Mouse (Mus musculus): ENCODE data around the gene Mdfi.

Mdfi gene

DNA sequence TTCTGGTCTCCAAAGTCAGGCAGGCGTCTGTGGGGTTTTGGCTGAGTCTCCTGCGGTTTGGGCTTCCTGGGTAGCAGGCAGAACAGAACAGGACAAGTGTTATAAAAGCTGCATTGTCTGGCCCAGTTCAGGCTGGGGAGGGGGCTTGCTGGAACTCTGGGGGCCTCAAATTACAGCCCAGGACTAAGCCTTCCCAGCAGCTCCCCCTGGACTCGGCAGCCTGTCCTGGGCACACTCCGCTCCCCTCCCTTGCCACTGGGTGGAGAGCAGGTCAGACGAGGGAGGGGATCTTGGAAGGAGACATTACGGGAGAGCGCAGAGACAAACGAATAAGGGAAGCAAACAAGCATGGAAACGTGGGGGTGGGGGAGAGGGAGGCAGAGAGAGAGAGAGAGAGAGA, 3.3 kb downstream of the Mdfi start:
- POLR2A ChIA-PET: interaction anchor here in 1 of 4 experiments (1.0 to 1.2 kb wide), 2 partner anchors 12 to 85 kb away, joined by 3 to 4 read pairs; no protein-coding TSS in a partner anchor
- CTCF ChIA-PET: no interaction called here

DNA sequence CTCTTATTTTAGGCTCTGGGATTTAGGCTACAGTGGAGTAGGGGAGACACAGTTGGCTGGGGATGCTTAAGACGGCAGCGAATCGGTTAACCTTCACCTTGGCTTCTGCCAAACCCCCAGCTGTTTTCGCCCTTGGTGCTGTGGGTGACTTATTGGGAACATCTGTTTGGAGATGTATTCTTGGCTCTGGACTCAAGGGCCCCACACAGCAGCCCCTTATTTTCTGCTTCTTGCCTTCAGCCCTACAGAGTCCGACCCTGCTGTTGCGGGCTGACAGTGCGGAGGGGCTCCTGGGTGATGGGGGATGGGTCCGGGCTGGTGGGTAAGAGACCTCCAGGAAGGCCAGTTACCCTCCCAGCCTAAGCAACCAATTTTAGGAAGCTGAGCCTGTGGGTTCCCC, 13.2 kb downstream of the Mdfi start:
- POLR2A ChIA-PET: interaction anchor here in 1 of 4 experiments (1.0 kb wide), 1 partner anchor 11 kb away, joined by 4 read pairs; no protein-coding TSS in a partner anchor
- CTCF ChIA-PET: no interaction called here

GRCm38 (mm10) chr17:47818038-47818725, 16.3 kb downstream of the Mdfi start:
- CTCF ChIA-PET: interaction anchor here in 3 of 4 experiments (0.6 to 1.5 kb wide), 10 partner anchors 8 to 283 kb away, joined by 3 to 4 read pairs (median 3); no protein-coding TSS in a partner anchor
- POLR2A ChIA-PET: interaction anchor here in 3 of 4 experiments (0.6 to 1.1 kb wide), 12 partner anchors 9 to 1003 kb away, joined by 3 to 5 read pairs (median 3); partner anchors contain the start of gene Mdfi (in 1 of the 3)

- ChIA-PET POLR2A (interaction anchor here in 3 of 4 experiments (0.5 to 2.8 kb wide), 27 partner anchors 9 to 1043 kb away, joined by 3 to 13 read pairs (median 4); partner anchors contain the start of genes 2310039H08Rik (in 1 of the 3) and Mdfi (in 1 of the 3)), CTCF (interaction anchor here (0.5 to 3.2 kb wide), 26 partner anchors 9 to 1215 kb away, joined by 3 to 17 read pairs (median 4); partner anchors contain the start of gene Mdfi (in 1 of the 4))
Measured at GRCm38 (mm10) chr17:47815446-47815845, 19.0 kb downstream of the Mdfi start.

GRCm38 (mm10) chr17:47814496-47814895, 20.0 kb downstream of the Mdfi start:
- POLR2A ChIA-PET: interaction anchor here in 3 of 4 experiments (0.7 to 2.8 kb wide), 10 partner anchors 20 to 131 kb away, joined by 3 to 9 read pairs (median 4); no protein-coding TSS in a partner anchor
- CTCF ChIA-PET: interaction anchor here in 3 of 4 experiments (0.7 to 4.1 kb wide), 9 partner anchors 9 to 286 kb away, joined by 3 to 17 read pairs (median 3); no protein-coding TSS in a partner anchor

- ChIA-PET POLR2A (interaction anchor here in 3 of 4 experiments (0.8 to 2.8 kb wide), 3 partner anchors 38 to 73 kb away, joined by 3 to 6 read pairs (median 3); no protein-coding TSS in a partner anchor), CTCF (interaction anchor here in 3 of 4 experiments (0.8 to 4.1 kb wide), 6 partner anchors 8 to 185 kb away, joined by 3 to 17 read pairs (median 4); no protein-coding TSS in a partner anchor)
Measured at GRCm38 (mm10) chr17:47813616-47814015, 20.9 kb downstream of the Mdfi start.

DNA sequence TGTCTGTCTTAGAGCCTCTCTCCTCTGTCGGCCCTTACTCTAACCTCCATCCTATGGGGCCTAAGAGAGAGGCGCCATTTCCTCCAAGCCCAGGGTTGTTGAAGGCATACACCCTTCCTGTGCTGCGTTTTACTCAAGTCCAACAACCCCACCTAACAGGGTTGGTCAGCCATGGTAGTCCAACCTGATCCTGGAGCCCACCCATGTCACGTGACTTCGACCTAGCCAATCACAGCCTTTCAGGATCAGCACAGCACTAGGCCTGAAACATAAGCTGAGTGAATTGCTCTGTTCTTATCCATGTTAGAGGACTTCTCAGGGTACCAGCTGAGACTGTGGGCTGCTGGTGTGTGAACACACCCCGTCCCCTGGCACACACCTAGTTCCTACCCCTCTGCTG, 22.3 kb downstream of the Mdfi start:
- ChIA-PET CTCF (interaction anchor here (0.6 to 4.1 kb wide), 13 partner anchors 9 to 234 kb away, joined by 3 to 16 read pairs (median 4); no protein-coding TSS in a partner anchor), POLR2A (interaction anchor here in 3 of 4 experiments (0.5 to 2.0 kb wide), 12 partner anchors 11 to 427 kb away, joined by 3 to 5 read pairs (median 3); partner anchors contain the start of gene Guca1b (in 1 of the 3))

GRCm38 (mm10) chr17:47811265-47811800, 23.2 kb downstream of the Mdfi start:
- ChIA-PET POLR2A (interaction anchor here in 2 of 4 experiments (0.9 to 2.0 kb wide), 5 partner anchors 8 to 27 kb away, joined by 3 to 4 read pairs (median 3); no protein-coding TSS in a partner anchor), CTCF (interaction anchor here in 3 of 4 experiments (0.6 to 4.1 kb wide), 6 partner anchors 14 to 922 kb away, joined by 3 to 16 read pairs (median 5); no protein-coding TSS in a partner anchor)

DNA sequence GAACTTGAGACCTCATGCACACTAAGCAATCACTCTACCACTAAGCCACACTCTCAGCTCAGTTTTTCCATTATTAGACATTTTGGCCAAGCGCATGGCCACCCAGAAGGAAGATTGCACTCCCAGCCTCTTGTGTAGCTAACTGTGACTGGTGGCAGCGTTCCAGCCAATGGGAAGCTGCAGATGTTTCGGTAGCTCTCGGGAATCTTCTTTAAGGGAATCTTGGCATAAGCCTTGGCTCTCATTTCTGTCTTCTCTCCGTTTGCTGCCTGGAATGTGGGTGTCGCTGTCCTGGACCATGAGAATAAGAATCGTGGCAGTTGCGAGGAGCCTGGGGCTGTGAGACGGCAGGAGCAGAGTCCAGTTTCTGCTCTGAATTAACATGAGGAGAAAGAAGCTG, 28.3 kb downstream of the Mdfi start:
- CTCF ChIA-PET: interaction anchor here in 3 of 4 experiments (0.5 to 5.1 kb wide), 20 partner anchors 9 to 314 kb away, joined by 3 to 31 read pairs (median 4); no protein-coding TSS in a partner anchor
- POLR2A ChIA-PET: interaction anchor here in 3 of 4 experiments (0.5 to 2.6 kb wide), 10 partner anchors 9 to 58 kb away, joined by 3 to 10 read pairs (median 4); partner anchors contain the start of gene Mdfi (in 1 of the 3)

GRCm38 (mm10) chr17:47805047-47805835, 29.2 kb downstream of the Mdfi start:
- POLR2A ChIA-PET: interaction anchor here in 3 of 4 experiments (0.6 to 2.6 kb wide), 20 partner anchors 8 to 237 kb away, joined by 3 to 10 read pairs (median 3); partner anchors contain the start of genes Frs3 (in 1 of the 3), Mdfi (in 1 of the 3) and Tfeb (in 1 of the 3)
- CTCF ChIA-PET: interaction anchor here in 3 of 4 experiments (0.6 to 5.1 kb wide), 27 partner anchors 8 to 1205 kb away, joined by 3 to 31 read pairs (median 6); no protein-coding TSS in a partner anchor

DNA sequence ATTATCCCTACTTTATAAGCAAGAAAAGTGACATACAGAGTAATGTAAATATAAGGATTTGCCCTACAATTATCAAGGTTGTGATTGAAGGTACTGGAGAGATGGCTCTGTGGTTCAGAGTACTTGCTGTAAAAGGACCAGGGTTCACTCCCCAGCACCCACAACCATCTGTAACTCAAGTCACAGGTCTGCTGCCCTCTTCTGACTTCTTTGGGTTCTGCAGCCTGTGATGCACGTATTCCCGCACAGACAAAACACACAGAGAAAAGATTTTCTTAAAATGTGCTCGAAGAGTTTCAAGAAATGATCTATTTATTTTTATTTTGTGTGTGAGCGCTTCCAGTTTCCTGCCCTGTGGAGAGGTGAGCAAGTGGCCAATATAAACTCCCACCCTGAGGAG, 30.8 kb downstream of the Mdfi start:
- POLR2A ChIA-PET: interaction anchor here in 2 of 4 experiments (1.2 to 2.6 kb wide), 4 partner anchors 11 to 74 kb away, joined by 3 to 9 read pairs (median 4); partner anchors contain the start of gene Tfeb (in 1 of the 2)
- CTCF ChIA-PET: interaction anchor here (0.6 to 5.1 kb wide), 16 partner anchors 9 to 297 kb away, joined by 3 to 31 read pairs (median 5); no protein-coding TSS in a partner anchor

DNA sequence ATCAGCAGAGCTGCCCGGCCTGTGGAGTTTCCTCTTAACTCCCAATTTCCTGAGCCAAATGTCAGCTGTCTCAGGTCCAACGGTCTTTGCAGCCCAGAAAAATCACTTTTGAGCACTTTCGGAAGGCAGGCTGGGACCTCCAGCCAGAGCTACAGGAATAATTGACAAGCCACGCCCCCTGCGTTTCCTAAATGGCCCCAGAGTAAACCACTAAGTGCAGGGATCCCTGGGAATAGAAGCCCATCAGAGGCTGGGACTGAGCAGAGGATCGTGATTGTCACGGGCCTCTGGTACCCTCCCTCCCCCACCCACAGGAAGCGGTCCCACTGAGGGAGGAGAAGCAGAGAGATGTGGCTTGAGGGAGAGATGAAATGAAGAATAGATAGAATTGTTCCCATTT, 31.7 kb downstream of the Mdfi start:
- CTCF ChIA-PET: interaction anchor here (0.5 to 5.1 kb wide), 20 partner anchors 9 to 521 kb away, joined by 3 to 31 read pairs (median 4); no protein-coding TSS in a partner anchor
- POLR2A ChIA-PET: interaction anchor here in 3 of 4 experiments (0.7 to 2.6 kb wide), 8 partner anchors 10 to 171 kb away, joined by 3 to 10 read pairs (median 4); no protein-coding TSS in a partner anchor

DNA sequence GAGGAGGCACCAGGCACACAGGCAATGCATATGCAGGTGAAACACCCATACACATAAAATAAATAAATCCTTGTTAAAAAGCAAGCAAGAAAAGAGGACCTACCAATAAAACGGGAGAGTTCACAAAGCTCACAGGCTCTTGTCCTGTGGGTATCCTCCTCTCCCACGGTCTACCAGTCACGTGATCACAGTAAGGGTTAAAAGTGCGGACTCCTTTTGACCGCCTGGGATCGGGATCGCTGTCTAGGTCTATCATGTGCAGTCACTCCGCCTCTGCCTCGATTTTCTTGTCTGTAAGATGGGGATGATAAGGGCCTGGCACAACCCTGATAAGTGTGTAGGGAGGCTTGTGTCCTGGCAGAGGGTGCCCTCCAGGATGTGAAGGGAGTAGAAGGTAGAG, 37.1 kb downstream of the Mdfi start:
- CTCF ChIA-PET: interaction anchor here (0.5 to 2.6 kb wide), 62 partner anchors 8 to 867 kb away, joined by 3 to 22 read pairs (median 4); partner anchors contain the start of gene Mdfi (in 2 of the 4)
- POLR2A ChIA-PET: interaction anchor here in 2 of 4 experiments (0.5 to 2.2 kb wide), 12 partner anchors 9 to 205 kb away, joined by 3 to 6 read pairs (median 3); no protein-coding TSS in a partner anchor

- CTCF ChIA-PET: interaction anchor here (0.5 to 2.6 kb wide), 59 partner anchors 8 to 867 kb away, joined by 3 to 22 read pairs (median 4); partner anchors contain the start of gene Mdfi (in 2 of the 4)
- POLR2A ChIA-PET: interaction anchor here in 2 of 4 experiments (0.5 to 2.2 kb wide), 10 partner anchors 9 to 205 kb away, joined by 3 to 6 read pairs (median 3); no protein-coding TSS in a partner anchor
Measured at GRCm38 (mm10) chr17:47796968-47797367, 37.5 kb downstream of the Mdfi start.

DNA sequence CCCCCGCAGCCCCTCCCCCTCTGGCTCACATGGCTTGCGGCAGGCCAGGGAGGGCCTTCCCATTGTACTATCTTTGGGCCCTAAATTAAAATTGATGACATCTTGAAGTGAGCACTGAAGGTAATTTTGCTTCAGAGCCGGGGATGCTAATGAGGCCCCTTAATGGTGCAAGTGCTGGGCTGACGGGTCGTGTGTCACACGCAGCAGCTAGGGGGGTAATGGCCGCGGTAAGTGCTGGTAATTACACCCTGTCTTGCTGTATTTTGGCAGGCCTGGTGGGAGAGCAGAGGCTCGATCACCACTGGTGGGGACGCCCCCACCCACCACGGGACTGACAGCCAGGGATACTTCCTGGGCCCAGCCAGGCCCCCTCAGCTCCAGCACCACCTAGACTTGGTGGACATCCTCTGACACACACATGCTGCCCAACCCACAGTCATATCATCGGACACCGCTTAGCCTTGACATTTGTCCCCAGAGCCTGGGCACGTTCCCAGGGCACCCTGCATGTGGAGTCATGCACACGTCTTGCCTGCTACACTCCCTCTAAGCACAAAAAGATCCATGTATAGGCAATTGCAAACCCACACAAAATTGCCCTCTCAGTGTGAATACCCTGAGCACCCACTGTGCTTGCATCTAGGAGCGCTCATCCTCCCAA, 38.2 kb downstream of the Mdfi start:
- CTCF ChIA-PET: interaction anchor here in 3 of 4 experiments (0.6 to 6.1 kb wide), 38 partner anchors 7 to 655 kb away, joined by 3 to 104 read pairs (median 6); no protein-coding TSS in a partner anchor
- POLR2A ChIA-PET: interaction anchor here in 2 of 4 experiments (1.2 to 3.0 kb wide), 7 partner anchors 10 to 70 kb away, joined by 3 to 9 read pairs (median 3); no protein-coding TSS in a partner anchor

DNA sequence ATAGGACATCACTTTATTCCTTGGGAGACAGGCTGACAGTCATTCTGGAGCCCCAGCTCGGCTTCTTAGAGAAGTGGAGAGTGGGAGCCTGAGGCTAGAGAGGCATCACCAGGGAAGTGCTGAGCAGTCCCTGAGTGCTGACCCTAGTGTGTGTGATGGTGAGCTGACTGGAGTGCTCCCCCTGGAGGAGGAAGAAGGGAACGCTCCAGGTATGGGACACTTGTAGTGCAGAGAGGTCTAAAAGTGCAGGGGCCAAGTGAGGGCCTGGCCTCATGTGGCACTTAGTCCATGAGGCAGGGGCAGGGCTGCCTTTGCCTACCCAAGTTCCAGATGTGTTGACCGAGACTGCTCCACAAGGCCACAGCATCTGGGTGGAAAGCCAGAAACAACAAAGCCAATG, 39.0 kb downstream of the Mdfi start:
- POLR2A ChIA-PET: interaction anchor here in 2 of 4 experiments (1.1 to 3.0 kb wide), 3 partner anchors 20 to 58 kb away, joined by 3 to 9 read pairs (median 3); no protein-coding TSS in a partner anchor

More for the DNA sequence above, 39.0 kb downstream of the Mdfi start:
- CTCF ChIA-PET: interaction anchor here (0.5 to 6.1 kb wide), 41 partner anchors 9 to 410 kb away, joined by 3 to 104 read pairs (median 4); no protein-coding TSS in a partner anchor
